Comparison of ENCODE assay signal across 22 mouse cellular contexts in the genomic region with DNA sequence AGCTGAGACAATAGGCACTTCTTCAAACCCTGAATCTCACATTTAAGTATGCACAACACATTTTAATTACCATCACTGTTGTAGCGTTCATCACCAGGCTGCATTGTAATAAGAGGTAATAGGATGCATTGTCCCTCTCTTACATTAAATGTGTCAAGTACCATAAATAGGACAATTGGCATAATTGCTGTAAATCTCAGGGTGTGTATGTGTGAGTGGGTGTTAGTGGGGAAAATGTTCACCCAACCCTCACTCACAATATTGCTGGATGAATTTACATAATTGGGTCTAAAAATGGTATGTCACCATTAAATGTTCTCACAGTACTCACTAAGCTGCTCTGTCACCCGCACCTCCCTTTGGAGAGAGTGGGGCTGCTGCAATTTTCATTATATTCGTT.
DNase-seq lines count a peak whose midpoint lies in the region; ATAC-seq and TF ChIP-seq lines count a peak whose summit lies in the region.
"Had no signal": no experiment of that assay in that cellular context is flagged by ENCODE, and none has a peak within 500 bp of the region (broad histone marks: within the 10 kb centered on the region; RNA-seq: fewer than 3 reads in every experiment).

No protein-coding gene starts in this region.

- no peak overlapping the region for H3K4me3 ChIP-seq in forebrain, embryonic 13.5 days
- no peak overlapping the region for H3K4me3 ChIP-seq in forebrain, embryonic 11.5 days (ENCODE audit: low read depth, low read length)
- H3K4me3 ChIP-seq in midbrain, embryonic 13.5 days (replicated peaks), result no peak overlapping the region
- no peak overlapping the region for H3K4me3 ChIP-seq in midbrain, embryonic 15.5 days
- H3K4me3 ChIP-seq in forebrain, postnatal 0 days (ENCODE audit: low read depth, low read length), result no peak overlapping the region
- no peak overlapping the region for H3K4me3 ChIP-seq in liver, postnatal 0 days (ENCODE audit: low read depth, low read length)
- H3K4me3 ChIP-seq: embryonic facial prominence, embryonic 10.5 days; heart, embryonic 10.5 days; hindbrain, embryonic 12.5 days had no signal

- no peak overlapping the region for H3K4me2 ChIP-seq in forebrain, embryonic 13.5 days
- H3K4me2 ChIP-seq in forebrain, embryonic 11.5 days (ENCODE audit: low read depth, low read length, severe bottlenecking), result no peak overlapping the region
- H3K4me2 ChIP-seq in midbrain, embryonic 13.5 days (replicated peaks), result no peak overlapping the region
- H3K4me2 ChIP-seq in midbrain, embryonic 15.5 days, result no peak overlapping the region
- H3K4me2 ChIP-seq in forebrain, postnatal 0 days (ENCODE audit: low read depth), result no peak overlapping the region
- H3K4me2 ChIP-seq in liver, postnatal 0 days (ENCODE audit: low read depth, low read length), result no peak overlapping the region
- H3K4me2 ChIP-seq: hindbrain, embryonic 12.5 days had no signal

- H3K27me3 ChIP-seq in forebrain, embryonic 13.5 days, result no peaks in the 10 kb centered on the region
- no peaks in the 10 kb centered on the region for H3K27me3 ChIP-seq in forebrain, embryonic 11.5 days (ENCODE audit: control insufficient read depth, insufficient read depth, low read length)
- no peaks in the 10 kb centered on the region for H3K27me3 ChIP-seq in midbrain, embryonic 13.5 days
- H3K27me3 ChIP-seq in midbrain, embryonic 15.5 days (replicated peaks), result no peaks in the 10 kb centered on the region
- H3K27me3 ChIP-seq in forebrain, postnatal 0 days (ENCODE audit: insufficient read depth, low read length), result no peaks in the 10 kb centered on the region
- H3K27me3 ChIP-seq in liver, postnatal 0 days (ENCODE audit: insufficient read depth, low read length), result no peaks in the 10 kb centered on the region
- H3K27me3 ChIP-seq: hindbrain, embryonic 12.5 days had no signal

- H3K9me3 ChIP-seq in forebrain, embryonic 13.5 days (replicated peaks), result no peaks in the 10 kb centered on the region
- H3K9me3 ChIP-seq in forebrain, embryonic 11.5 days (ENCODE audit: control insufficient read depth, low read length), result no peaks in the 10 kb centered on the region
- H3K9me3 ChIP-seq in midbrain, embryonic 13.5 days, result no peaks in the 10 kb centered on the region
- no peaks in the 10 kb centered on the region for H3K9me3 ChIP-seq in midbrain, embryonic 15.5 days
- no peaks in the 10 kb centered on the region for H3K9me3 ChIP-seq in forebrain, postnatal 0 days (ENCODE audit: low read length)
- no peaks in the 10 kb centered on the region for H3K9me3 ChIP-seq in liver, postnatal 0 days (ENCODE audit: low read length)
- H3K9me3 ChIP-seq: embryonic facial prominence, embryonic 10.5 days; heart, embryonic 10.5 days; hindbrain, embryonic 12.5 days had no signal

- no peak for TF ChIP-seq CTCF in brain, embryonic 14.5 days (IDR thresholded peaks at IDR 0.05; ENCODE audit: borderline replicate concordance, extremely low read depth, insufficient read depth, insufficient read length)
- TF ChIP-seq CTCF in forebrain, postnatal 0 days (IDR thresholded peaks at IDR 0.05; ENCODE audit: low read depth), result no peak
- no peak for TF ChIP-seq CTCF in liver, postnatal 0 days (IDR thresholded peaks at IDR 0.05; ENCODE audit: low read depth)

- TF ChIP-seq EP300 in liver, postnatal 0 days (IDR thresholded peaks at IDR 0.05; ENCODE audit: low read depth), result no peak

- TF ChIP-seq POLR2A in brain, embryonic 14.5 days (IDR thresholded peaks at IDR 0.05; ENCODE audit: borderline replicate concordance, extremely low read depth, insufficient read depth, insufficient read length, poor library complexity, severe bottlenecking), result no peak

- peaks cover 4% of the 10 kb centered on the region; the same call in 1 of the 2 replicates for H3K4me1 ChIP-seq in forebrain, embryonic 13.5 days
- no peaks in the 10 kb centered on the region for H3K4me1 ChIP-seq in forebrain, embryonic 11.5 days (replicated peaks; ENCODE audit: control insufficient read depth, insufficient read depth, low read length)
- H3K4me1 ChIP-seq in midbrain, embryonic 13.5 days (replicated peaks), result no peaks in the 10 kb centered on the region
- no peaks in the 10 kb centered on the region for H3K4me1 ChIP-seq in midbrain, embryonic 15.5 days
- H3K4me1 ChIP-seq in forebrain, postnatal 0 days (ENCODE audit: insufficient read depth), result no peaks in the 10 kb centered on the region
- H3K4me1 ChIP-seq in liver, postnatal 0 days (ENCODE audit: insufficient read depth), result no peaks in the 10 kb centered on the region
- H3K4me1 ChIP-seq: embryonic facial prominence, embryonic 10.5 days; heart, embryonic 10.5 days; hindbrain, embryonic 12.5 days had no signal

- 58% methylated on average over 3 of the region's 3 CpGs for WGBS in forebrain, embryonic 13.5 days
- 74% methylated on average over 3 of the region's 3 CpGs for WGBS in forebrain, embryonic 11.5 days
- WGBS in midbrain, embryonic 13.5 days, result 74% methylated on average over 3 of the region's 3 CpGs
- 67% methylated on average over 3 of the region's 3 CpGs for WGBS in midbrain, embryonic 15.5 days
- WGBS in forebrain, postnatal 0 days, result 41% methylated on average over 3 of the region's 3 CpGs
- WGBS in liver, postnatal 0 days (ENCODE audit: insufficient replicate concordance), result 66% methylated on average over 3 of the region's 3 CpGs

- no peak overlapping the region for H3K9ac ChIP-seq in forebrain, embryonic 13.5 days
- H3K9ac ChIP-seq in forebrain, embryonic 11.5 days (ENCODE audit: low read length), result no peak overlapping the region
- no peak overlapping the region for H3K9ac ChIP-seq in midbrain, embryonic 13.5 days (replicated peaks)
- H3K9ac ChIP-seq in midbrain, embryonic 15.5 days, result no peak overlapping the region
- H3K9ac ChIP-seq in forebrain, postnatal 0 days, result no peak overlapping the region
- H3K9ac ChIP-seq in liver, postnatal 0 days (replicated peaks), result no peak overlapping the region
- H3K9ac ChIP-seq: hindbrain, embryonic 12.5 days had no signal

- no peak for DNase-seq in forebrain, embryonic 11.5 days (ENCODE audit: low spot score)
- DNase-seq in brain, embryonic 14.5 days (ENCODE audit: low read depth), result peak; percentile 68
- DNase-seq in forebrain, postnatal 0 days, result peak; percentile 8
- DNase-seq in heart, adult 8-10 months (ENCODE audit: low spot score), result no peak
- DNase-seq in liver, postnatal 0 days, result no peak
- DNase-seq: adrenal gland, postnatal 14 days; cerebellum, adult 2 months; cerebellum, postnatal 10 days; gastrocnemius, postnatal 36 days; heart, adult 11 months; heart, postnatal 10 days; heart, postnatal 4 days had no signal

- H3K27ac ChIP-seq in forebrain, embryonic 13.5 days, result no peak overlapping the region
- H3K27ac ChIP-seq in forebrain, embryonic 11.5 days (ENCODE audit: low read depth, low read length), result no peak overlapping the region
- no peak overlapping the region for H3K27ac ChIP-seq in midbrain, embryonic 13.5 days
- no peak overlapping the region for H3K27ac ChIP-seq in midbrain, embryonic 15.5 days
- H3K27ac ChIP-seq in forebrain, postnatal 0 days (ENCODE audit: low read depth, low read length), result no peak overlapping the region
- no peak overlapping the region for H3K27ac ChIP-seq in liver, postnatal 0 days (ENCODE audit: low read depth)
- H3K27ac ChIP-seq: embryonic facial prominence, embryonic 10.5 days; heart, embryonic 10.5 days; hindbrain, embryonic 12.5 days had no signal

- H3K36me3 ChIP-seq in forebrain, embryonic 13.5 days (ENCODE audit: poor library complexity, severe bottlenecking), result no peaks in the 10 kb centered on the region
- no peaks in the 10 kb centered on the region for H3K36me3 ChIP-seq in forebrain, embryonic 11.5 days (ENCODE audit: control insufficient read depth, insufficient read depth, low read length)
- H3K36me3 ChIP-seq in midbrain, embryonic 13.5 days, result no peaks in the 10 kb centered on the region
- H3K36me3 ChIP-seq in midbrain, embryonic 15.5 days (replicated peaks), result no peaks in the 10 kb centered on the region
- no peaks in the 10 kb centered on the region for H3K36me3 ChIP-seq in forebrain, postnatal 0 days (ENCODE audit: insufficient read depth)
- no peaks in the 10 kb centered on the region for H3K36me3 ChIP-seq in liver, postnatal 0 days (replicated peaks; ENCODE audit: insufficient read depth, low read length)
- H3K36me3 ChIP-seq: embryonic facial prominence, embryonic 10.5 days; heart, embryonic 10.5 days; hindbrain, embryonic 12.5 days had no signal

- ATAC-seq in forebrain, embryonic 13.5 days, result peak; percentile 90
- no peak; the same call in 1 of the 2 replicates for ATAC-seq in forebrain, embryonic 11.5 days (replicated peaks; ENCODE audit: low FRiP score)
- peak; percentile 56 for ATAC-seq in midbrain, embryonic 13.5 days
- ATAC-seq in midbrain, embryonic 15.5 days (replicated peaks), result no peak
- peak; percentile 61; the same call in 1 of the 2 replicates for ATAC-seq in forebrain, postnatal 0 days
- ATAC-seq in liver, postnatal 0 days, result no peak
- ATAC-seq: activated CD4-positive, CD25-positive, alpha-beta regulatory T cell, adult 4 months; hindbrain, embryonic 16.5 days; inflammation-experienced regulatory T-cells, adult 6 months; Patski had no signal

Comparison
In these comparisons a context has a peak if more than half of its experiments do, and no peak if none do; other contexts are left out.
1. ATAC-seq: peak in forebrain, embryonic 13.5 days (single experiment), midbrain, embryonic 13.5 days (single experiment) and forebrain, postnatal 0 days (single experiment); none in forebrain, embryonic 11.5 days (single experiment), midbrain, embryonic 15.5 days (single experiment) and liver, postnatal 0 days (single experiment).
2. DNase-seq: peak in brain, embryonic 14.5 days (single experiment) and forebrain, postnatal 0 days (single experiment); none in forebrain, embryonic 11.5 days (single experiment), heart, adult 8-10 months (single experiment) and liver, postnatal 0 days (single experiment).